Mouse (Mus musculus) telencephalon, adult 2 months (tissue): Measurements from ENCODE around the gene Rnps1.
A peak's percentile ranks its signal among the peaks of the same experiment; 100 is the strongest.
"Not testable (repeated sequence)": the region's sequence is repeated elsewhere in the genome, so short reads cannot be mapped to it uniquely, and the experiment has no call there.

Experiments used
- DNase-seq: peaks from one replicate; pipeline ENCODE4 v3.0.0-alpha.2; 2011; ENCODE audit warnings: low read depth, low spot score

Rnps1 gene

DNA sequence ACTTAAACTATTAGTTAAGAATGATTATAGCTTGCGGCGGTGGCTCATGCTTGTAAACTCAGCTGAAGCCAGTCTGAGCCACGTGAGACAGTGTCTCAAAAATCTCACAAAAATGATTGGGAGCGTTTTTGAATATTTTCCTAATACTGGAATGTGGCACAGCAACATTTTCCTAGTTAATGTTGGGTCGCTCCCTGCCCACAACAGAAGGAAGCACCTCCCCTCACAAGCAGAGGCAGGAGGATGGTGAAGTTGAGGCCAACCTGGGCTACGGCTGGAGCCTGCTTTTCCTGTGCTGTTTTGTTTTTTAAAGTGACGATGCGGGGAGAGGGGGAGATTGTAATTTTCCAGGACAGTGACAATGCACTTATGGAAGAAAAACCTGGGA, 12.8 kb downstream of the Rnps1 start:
- DNase-seq = no peak

DNA sequence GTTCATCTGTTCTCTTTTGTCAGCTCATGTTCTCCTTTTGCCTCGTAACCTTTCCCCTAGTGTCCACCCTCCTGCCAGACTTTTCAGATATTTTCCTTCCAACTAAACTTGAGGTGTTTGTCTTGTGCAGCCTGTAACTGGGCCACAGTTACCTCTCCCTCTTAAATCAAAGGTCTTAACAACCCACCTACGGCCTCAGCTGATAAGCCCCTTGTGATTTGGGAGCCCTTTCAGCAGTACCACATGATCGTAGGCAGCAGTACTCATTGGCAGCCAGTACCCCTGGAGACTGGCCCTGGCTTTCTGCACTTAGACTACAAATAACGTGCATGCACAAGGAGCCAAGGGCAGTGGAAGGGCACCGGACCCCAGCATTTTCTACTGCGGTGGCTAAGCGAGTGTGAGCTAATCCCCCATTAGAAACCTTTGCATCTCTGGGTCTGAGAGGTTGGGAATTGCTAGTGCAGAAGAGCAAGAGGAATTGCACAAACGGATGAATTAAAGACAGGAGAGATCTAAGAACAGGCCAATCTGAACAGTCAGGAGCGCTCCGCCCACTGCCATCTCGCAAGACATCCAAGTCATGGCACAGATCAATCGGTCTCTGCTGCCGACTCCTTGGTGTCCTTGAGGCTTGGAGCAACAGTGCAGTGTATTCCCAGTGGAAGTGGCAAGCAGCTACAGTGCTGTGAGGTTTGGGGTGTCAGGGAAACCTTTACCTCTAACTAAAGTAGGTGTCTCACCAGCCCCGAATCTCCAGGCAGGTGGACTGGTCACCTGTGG, 15.0 kb downstream of the Rnps1 start:
- no peak for DNase-seq

DNA sequence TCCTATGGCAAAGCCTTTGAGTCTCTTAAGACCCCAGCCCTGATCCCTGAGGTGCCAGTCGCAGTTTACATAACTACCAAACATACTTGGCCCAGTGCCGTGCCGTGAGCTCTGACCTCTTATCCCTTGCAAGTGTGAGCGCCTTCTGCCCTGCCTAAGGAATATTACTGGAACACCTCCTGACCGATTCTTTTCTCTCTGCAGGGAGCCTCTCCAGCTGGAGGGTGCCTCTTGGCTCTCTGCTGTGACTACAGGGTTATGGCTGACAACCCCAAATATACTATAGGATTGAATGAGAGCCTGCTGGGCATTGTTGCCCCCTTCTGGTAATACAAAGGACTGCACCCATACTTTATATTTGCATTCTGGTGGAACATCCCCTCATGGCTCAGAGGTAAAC, 22.7 kb downstream of the Rnps1 start:
- no peak for DNase-seq

DNA sequence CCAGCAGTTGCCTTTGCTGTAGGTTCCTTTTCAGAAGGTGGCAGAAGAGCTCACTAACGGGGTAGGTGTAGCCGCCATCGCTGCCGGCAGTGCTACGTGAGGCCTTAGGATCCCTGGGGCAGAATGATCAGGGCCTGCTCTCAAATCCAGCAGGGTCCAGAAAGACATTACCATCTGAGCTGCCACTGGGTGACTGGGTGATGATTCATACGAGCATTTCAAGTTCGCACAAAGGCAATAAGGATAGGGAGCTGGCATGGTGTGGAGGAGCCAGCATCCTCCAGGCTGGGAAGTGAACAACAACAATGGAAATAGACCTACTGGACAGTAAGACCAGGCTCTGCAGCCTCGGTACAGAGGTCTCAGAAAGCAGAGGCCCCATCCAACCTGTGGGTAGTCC, 26.0 kb downstream of the Rnps1 start:
- no peak for DNase-seq

DNA sequence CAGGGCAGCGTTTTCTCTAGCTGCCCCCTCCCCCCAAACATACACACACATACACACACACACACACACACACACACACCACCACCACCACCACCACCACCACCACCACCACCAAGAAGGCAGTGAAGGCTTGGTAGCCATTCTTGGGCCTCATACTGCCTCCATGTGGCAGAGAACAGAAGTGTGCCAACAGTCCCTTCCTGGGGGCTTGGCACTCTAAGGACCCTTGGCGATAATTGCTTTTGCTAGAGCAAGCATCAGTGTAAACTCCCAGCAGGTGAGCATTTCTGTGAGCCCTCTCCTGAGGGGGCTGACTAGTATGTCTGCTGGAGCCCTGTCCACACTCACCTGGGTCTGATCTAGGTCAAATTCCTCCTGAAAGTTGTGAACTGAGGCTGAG, 26.8 kb downstream of the Rnps1 start:
- no peak for DNase-seq

DNA sequence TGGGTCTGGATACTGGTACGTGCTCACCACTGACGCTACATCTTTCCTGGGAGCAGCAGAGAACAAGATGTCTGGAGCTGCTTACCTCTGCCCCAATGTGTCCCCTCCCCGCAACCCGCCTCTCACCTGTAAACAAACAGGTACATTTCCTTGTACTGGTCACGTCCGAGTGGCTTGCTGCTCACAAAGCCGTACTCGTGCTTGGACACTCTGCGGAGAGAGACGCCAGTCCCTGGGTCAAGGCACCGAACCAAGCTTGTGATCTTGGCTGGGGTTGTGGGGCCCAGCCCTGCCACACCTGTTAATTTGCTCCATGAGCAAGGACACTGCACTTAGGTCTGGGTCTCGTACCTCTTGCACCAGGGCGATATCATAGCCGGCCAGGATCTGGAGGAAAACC, 27.7 kb downstream of the Rnps1 start:
- no peak for DNase-seq

DNA sequence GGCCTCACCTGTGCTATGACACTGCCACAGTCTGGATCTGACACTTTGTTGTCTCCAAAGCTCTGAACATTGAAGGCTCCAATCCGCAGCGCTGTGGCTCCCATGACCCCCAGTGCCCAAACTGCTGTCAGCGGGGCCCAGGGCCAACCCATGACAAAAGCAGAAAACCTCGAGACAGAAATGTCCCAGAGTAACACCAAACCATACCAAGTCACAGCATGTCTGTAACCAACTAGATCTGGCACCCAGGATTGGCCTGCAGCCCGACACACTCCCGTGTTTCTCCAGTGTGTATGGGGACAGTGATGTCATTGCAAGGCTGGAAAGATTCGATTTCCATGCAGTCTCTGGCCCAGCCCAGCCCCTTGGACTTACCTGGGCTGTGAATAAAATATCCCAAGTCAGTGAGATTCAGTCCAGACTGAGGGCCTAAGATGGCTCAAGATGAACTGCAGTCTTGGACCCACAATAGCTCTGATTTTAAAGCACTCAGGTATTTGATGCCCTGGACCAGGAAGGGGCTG, 28.3 kb downstream of the Rnps1 start, which contains the start of gene Dnase1l2:
Gene Dnase1l2 (minus strand): TSS at position 474 of the 524 bp plus-strand sequence.
- no peak for DNase-seq

DNA sequence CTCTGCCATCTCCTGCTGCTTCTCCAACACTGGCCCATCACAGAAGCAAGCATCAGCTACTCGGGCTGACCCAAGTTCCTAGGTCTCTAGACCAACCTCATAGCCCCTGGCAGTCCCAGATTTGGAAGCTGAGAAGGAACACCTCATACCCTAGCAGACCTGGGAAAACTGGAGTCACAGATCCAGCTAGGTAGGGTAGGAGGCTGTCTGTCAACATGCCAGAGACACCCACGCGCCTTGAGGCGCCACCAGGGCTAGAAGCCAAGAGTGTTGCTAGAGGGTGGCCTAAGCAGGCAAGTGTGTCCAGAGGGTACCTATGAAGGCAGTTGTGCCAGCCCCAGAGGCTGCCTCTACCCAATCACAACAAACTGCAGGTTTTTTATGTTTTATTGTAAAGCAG, 29.0 kb downstream of the Rnps1 start:
- DNase-seq = peak; percentile 23

DNA sequence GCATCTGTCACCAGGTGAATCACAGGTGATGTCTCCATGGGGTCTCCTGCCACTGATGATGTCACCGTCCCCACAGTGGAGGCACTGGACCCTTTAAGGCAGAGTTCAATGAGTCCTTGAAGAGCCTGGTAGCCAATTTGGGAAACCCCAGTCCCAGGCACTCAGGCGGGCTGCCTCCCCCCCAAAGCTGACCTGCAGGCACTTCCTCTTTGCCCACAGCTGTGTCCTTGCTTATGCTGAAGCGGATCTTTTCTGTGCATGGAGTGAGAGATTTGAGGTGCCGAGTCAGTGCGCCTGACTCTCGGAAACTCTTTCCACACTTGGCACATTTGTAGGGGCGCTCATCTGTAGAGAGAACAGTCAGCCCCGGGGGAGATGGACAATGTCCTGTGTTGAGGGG, 32.2 kb downstream of the Rnps1 start:
- no peak for DNase-seq

DNA sequence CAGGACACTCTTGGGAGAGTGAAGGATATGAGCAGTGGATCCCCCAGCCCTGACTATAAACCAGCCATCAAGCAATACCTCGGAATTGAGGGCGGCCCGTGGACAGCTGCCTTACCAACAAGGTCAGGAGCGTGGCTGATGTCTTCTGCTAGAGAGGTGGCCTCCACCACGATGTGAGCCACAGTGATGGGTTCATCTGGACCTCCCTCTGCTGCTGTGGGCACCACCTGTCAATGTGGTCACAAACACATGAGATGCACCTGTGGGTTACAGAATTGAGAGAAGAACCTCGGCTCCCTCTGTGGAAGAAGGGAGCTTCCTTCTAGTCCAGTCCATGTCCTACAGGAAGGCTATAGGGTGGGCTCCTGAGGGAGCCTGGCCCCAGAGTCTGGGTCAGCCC, 35.1 kb downstream of the Rnps1 start:
- no peak for DNase-seq

DNA sequence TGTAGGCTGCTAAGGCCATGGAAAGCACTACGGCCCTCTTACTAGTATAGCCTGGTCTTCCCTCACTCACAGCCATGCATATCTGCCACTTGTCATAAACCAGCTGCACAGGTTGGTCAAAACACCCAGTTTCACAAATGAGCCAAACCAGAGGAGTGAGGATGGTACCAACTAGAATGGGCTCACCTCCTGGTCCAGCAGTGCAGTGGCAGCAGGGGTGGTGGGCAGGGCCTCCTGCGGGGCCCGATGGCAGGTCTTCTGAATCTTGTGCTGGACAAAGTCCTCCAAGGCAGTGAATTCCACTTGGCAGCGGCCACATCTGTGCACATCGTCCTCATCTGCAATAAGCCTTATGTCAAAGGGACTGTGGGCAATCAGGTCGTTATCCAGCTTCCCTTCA, 36.9 kb downstream of the Rnps1 start:
- no peak for DNase-seq

DNA sequence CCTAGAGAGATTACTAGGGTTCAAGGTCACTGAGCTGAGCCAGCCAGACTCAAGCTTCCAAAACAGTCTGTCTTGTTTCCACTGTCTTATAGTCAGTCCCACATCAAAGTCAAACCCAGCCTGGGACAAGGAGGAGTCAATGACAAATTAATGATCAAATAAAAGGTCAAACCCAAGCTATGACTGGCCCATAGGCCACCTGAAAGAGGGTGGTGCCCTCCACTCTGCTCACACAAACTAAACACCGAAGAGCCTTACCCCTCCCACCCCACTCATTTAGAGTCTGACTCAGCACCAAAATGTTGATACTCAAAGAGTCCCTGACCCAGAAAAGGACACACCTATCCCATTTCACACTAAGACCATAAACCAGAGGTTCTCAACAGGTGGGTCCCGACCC, 39.0 kb downstream of the Rnps1 start:
- no peak for DNase-seq

DNA sequence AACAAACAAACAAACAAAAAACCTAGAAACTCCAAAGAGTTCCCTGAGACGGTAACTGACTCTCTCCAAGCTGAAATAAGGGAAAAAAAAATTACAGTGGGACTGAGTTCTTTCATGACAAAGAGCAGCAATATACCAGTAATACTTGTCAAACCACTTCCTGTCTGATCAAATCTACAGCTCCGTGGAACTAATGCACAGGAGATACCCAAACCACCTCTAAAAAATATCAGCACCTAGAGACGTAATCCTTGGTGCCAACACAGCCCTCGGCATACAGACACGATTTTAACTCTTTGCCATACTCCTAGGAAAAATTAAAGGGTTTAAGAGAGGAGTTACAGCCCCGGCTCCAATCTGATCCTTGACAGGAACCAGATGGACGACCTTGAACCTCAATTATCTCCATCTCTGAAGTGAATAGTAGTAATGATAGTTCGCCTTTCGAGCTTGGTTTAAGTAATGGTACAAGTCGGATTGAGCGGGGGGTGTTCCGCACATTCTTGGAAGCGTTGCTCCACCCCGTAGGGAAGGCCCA, 39.9 kb downstream of the Rnps1 start:
- no peak for DNase-seq

DNA sequence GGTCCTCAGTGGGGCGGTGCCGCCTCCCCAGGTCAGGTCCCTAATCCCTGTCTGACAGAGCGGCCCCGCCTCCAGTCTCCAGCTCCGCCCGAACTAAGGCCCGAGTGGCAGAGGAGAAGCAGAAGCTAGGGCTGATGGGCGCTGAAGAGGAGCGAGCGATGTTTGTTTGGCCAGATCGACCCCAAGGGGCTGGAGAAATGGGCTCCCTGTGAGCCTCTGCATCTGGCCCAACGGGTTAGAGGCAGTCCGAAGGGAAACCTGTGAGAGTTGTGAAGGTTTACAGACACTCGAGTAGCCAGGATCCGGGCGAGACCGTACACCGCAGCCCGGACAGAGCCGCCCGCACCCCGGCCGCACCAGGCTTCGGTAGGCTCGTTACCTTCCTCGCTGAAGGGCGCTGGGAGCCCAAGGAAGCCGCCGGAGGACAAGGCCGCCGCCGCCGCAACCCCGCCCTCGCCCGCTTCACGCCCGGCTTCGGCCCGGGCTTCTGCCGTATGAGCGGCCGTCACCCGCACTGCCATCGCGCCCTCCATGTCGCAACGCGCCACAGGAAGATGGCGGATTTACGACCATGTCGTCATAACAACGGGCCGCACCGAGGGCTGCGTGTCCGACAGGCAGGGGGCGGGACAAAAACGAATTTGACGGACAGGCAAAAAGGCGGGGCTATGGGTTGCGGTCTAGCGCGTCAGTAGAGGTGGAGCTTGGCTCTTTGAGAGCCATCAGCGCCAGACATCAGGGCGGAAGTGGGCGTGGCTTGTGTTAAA, 40.6 kb downstream of the Rnps1 start:
- DNase-seq = peak; percentile 99

DNA sequence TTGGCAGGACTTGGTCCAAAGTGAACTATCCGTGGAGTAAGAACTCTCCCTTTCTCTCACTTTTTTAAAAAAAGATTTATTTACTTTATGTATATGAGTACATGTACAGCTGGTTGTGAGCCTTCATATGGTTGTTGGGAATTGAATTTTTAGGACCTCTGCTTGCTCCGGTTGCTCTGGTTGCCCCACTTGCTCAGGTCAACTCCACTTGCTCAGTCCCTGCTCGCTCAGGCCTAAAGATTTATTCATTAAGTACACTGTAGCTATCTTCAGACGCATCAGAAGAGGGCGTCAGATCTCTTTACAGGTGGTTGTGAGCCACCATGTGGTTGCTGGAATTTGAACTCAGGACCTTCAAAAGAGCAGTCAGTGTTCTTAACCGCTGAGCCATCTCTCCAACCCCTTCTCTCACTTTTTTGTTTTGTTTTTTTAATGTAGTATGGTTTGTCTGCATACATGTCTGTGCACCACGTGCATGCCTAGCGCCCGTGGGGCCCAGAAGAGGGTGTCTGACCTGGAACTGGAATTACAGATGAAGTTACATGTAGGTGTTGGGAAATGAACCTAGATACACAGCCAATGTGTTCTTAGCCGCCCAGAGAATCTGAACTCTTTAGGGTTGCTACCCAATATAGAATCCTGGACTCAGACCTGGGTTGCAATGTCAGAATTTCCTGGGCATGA, 41.3 kb downstream of the Rnps1 start:
- not testable (repeated sequence) for DNase-seq

DNA sequence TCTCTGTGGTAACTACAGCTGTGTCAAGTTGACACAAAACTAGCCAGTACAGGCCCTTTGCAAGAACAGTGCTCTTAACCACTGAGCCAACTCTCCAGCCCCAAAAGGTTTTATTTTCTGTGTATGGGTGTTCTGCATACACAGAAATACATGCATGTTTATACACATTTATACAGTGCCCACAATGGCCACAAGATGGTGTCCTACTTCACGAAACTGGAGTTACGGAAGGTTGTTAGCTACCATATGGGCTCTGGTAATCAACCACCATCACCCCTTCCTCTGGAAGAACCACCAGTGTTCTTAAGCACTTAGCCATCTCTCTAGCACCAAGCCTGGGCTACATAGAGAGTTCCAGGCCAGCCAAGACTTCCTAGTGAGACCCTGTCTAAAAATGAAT, 47.2 kb downstream of the Rnps1 start:
- no peak for DNase-seq

DNA sequence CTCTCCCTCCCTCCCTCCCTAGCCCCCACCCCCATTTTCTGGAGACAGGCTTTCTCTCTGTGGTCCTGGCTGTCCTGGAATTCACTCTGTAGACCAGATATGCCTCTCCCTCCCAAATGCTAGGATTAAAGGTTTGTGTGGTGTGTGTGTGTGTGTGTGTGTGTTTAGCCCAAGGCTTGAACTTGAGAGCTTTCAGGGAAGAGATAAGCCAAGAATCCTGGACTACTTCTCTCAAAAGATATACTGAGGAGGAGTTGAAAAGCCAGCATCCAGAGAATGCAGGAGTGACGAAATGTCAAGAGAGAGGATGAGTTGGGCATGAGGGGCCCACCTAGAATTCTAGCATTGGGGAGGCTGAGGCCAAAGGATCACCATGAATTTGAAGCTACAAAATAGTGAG, 48.6 kb downstream of the Rnps1 start:
- no peak for DNase-seq

DNA sequence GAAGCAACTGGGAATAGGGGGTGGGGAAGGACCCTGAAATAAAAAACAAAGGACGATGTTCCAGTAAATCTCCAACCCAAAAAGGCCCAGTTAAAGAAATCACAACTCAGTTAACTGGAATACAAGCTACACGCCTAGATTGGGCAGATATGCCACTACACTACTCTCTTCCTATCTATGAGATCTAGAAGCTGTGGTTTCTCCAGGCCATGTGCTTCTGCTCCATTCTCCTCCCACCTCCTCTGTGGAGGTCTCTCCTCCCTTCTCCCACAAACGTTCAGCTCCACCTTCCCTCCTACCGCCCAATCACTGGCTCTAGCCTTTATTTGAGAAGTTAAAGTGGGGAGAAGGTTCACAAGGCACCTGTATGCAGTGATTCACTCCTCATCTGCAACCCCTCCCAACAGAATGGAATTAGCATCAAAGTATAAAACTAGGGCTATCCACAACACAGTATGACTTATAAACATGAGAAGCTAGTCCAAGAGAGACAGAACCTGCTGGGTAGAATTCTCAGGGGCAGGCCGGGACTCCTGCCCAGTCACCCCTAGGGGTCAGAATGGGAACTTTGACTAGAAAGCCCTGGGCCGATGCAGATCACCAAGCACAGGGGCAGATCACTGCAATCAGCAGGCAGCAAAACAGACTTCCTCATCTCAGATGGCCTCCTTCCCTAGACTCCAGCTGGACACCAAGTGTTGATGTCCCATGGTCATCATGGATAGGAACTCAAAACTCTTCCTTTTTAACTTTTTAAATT, 49.2 kb downstream of the Rnps1 start:
- DNase-seq = no peak

DNA sequence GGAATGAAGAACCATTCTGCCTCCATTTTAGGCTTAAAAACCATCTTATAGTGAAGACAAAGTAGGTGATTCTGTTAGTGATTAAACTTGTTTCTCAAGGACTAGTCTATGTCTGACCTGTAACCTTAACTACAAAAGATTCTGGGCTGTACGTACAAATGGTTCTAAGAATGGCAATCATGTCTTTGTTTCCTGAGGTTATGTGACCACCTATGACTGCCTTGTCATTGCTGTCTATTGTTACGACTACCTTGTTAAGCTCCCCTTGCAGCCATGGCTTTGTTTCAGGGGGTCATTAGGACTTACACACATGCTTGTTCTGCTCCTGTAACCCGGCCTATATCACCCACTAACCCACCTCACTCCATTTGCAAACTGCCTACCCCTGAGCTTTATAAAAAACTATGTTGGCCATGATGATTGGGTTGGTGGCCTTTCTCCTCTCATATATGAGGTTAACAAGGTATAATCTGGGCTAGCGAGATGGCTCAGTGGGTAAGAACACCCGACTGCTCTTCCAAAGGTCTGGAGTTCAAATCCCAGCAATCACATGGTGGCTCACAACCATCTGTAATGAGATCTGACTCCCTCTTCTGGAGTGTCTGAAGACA, 54.4 kb downstream of the Rnps1 start:
- no peak for DNase-seq

DNA sequence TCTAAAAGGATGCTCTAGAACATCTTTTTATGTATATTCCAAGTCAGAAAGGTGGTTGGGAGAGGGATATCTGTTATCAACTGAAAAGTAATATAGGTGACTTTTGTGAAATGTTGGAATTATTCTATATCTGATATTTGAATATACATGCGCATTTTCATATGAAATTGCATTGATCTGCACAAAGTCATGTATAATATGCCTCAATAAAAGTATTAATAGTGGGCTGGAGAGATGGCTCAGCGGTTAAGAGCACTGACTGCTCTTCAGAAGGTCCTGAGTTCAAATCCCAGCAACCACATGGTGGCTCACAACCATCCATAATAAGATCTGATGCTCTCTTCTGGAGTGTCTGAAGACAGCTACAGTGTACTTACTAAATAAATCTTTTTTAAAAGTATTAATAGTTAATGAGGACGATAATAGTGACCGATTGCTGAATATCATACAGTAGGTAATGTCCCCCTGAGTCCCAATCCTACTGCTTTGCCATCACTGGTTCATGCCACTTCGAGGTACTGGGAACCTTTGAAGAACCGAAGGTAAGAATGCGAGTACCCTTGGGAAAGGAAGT, 55.1 kb downstream of the Rnps1 start:
- no peak for DNase-seq
